ENCODE assay signal across 10 mouse cellular contexts in the genomic region with DNA sequence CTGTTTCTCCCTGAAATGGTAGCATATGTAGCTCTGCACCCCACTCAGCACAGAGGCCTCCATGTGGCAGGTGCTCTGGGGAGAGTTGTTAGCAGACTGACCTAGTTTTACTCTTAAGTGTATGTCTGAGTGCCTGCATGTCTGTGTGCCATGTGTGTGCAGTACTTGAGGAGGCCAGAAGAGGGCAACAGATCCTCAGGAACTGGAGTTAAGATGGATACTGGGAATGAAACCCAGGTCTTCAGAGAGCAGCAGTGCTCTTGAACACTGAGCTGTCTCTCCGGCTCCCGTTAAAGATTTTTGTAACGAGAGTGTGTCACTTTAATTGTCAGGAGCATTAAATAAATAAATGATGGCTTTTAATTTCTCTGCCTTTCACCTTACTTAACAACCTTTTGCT. TPM values are rescaled to one million over a fixed set of nuclear protein-coding genes. Genes with fewer than 3 reads are reported as not detected.
A peak's percentile ranks its signal among the peaks of the same experiment; 100 is the strongest.
DNase-seq lines count a peak whose midpoint lies in the region; ATAC-seq lines count a peak whose summit lies in the region.
"Had no signal": no experiment of that assay in that cellular context is flagged by ENCODE, and none has a peak within 500 bp of the region (broad histone marks: within the 10 kb centered on the region; RNA-seq: fewer than 3 reads in every experiment).

No protein-coding gene starts in this region.

- H3K4me2 ChIP-seq in forebrain, embryonic 14.5 days (ENCODE audit: low read length): no peak overlapping the region
- no peak overlapping the region for H3K4me2 ChIP-seq in forebrain, embryonic 16.5 days (ENCODE audit: low read length)
- no peak overlapping the region for H3K4me2 ChIP-seq in midbrain, embryonic 11.5 days
- no peak overlapping the region for H3K4me2 ChIP-seq in midbrain, embryonic 15.5 days
- H3K4me2 ChIP-seq: embryonic facial prominence, embryonic 15.5 days had no signal

- no peak overlapping the region for H3K4me3 ChIP-seq in forebrain, embryonic 14.5 days (ENCODE audit: low read depth, low read length)
- no peak overlapping the region for H3K4me3 ChIP-seq in forebrain, embryonic 16.5 days (replicated peaks; ENCODE audit: low read length)
- H3K4me3 ChIP-seq in midbrain, embryonic 11.5 days (ENCODE audit: low read depth, low read length): no peak overlapping the region
- no peak overlapping the region for H3K4me3 ChIP-seq in midbrain, embryonic 15.5 days
- H3K4me3 ChIP-seq: embryonic facial prominence, embryonic 15.5 days had no signal

- no peak for ATAC-seq in forebrain, embryonic 14.5 days
- no peak for ATAC-seq in forebrain, embryonic 16.5 days
- no peak for ATAC-seq in midbrain, embryonic 11.5 days (ENCODE audit: low FRiP score)
- ATAC-seq in midbrain, embryonic 15.5 days (replicated peaks): no peak
- ATAC-seq in activated CD4-positive, CD25-positive, alpha-beta regulatory T cell, adult 4 months: no peak

- no peak overlapping the region for H3K9ac ChIP-seq in forebrain, embryonic 14.5 days (ENCODE audit: low read length)
- H3K9ac ChIP-seq in forebrain, embryonic 16.5 days (replicated peaks; ENCODE audit: low read depth, low read length): no peak overlapping the region
- H3K9ac ChIP-seq in midbrain, embryonic 11.5 days (ENCODE audit: low read length): no peak overlapping the region
- no peak overlapping the region for H3K9ac ChIP-seq in midbrain, embryonic 15.5 days
- H3K9ac ChIP-seq: embryonic facial prominence, embryonic 15.5 days had no signal

- no peak overlapping the region for H3K27ac ChIP-seq in forebrain, embryonic 14.5 days (ENCODE audit: low read depth, low read length)
- H3K27ac ChIP-seq in forebrain, embryonic 16.5 days (ENCODE audit: low read length): no peak overlapping the region
- no peak overlapping the region for H3K27ac ChIP-seq in midbrain, embryonic 11.5 days (ENCODE audit: low read depth, low read length)
- no peak overlapping the region for H3K27ac ChIP-seq in midbrain, embryonic 15.5 days
- H3K27ac ChIP-seq: embryonic facial prominence, embryonic 15.5 days had no signal

- peak; percentile 24 for DNase-seq in forebrain, embryonic 14.5 days (ENCODE audit: low spot score)
- DNase-seq in midbrain, embryonic 11.5 days (ENCODE audit: low spot score, missing footprints): peak; percentile 59
- peak; percentile 36 for DNase-seq in embryo, embryonic 9.5 days (ENCODE audit: extremely low spot score)
- peak; percentile 60 for DNase-seq in thymus, postnatal 0 days (ENCODE audit: low spot score)
- DNase-seq in cerebellum, adult 11 months: no peak
- DNase-seq: kidney, adult 18-20 months had no signal

- H3K4me1 ChIP-seq in forebrain, embryonic 14.5 days (ENCODE audit: control insufficient read depth, insufficient read depth, low read length): peaks cover 20% of the 10 kb centered on the region
- peaks cover 22% of the 10 kb centered on the region for H3K4me1 ChIP-seq in forebrain, embryonic 16.5 days (replicated peaks; ENCODE audit: control insufficient read depth, insufficient read depth, low read length)
- peaks cover 7% of the 10 kb centered on the region; the same call in 1 of the 2 replicates for H3K4me1 ChIP-seq in midbrain, embryonic 11.5 days (ENCODE audit: control insufficient read depth, insufficient read depth, low read length)
- H3K4me1 ChIP-seq in midbrain, embryonic 15.5 days: peaks cover 16% of the 10 kb centered on the region

- H3K9me3 ChIP-seq in forebrain, embryonic 14.5 days (replicated peaks; ENCODE audit: control insufficient read depth, low read length): no peaks in the 10 kb centered on the region
- H3K9me3 ChIP-seq in forebrain, embryonic 16.5 days (ENCODE audit: control insufficient read depth, low read length): no peaks in the 10 kb centered on the region
- H3K9me3 ChIP-seq in midbrain, embryonic 11.5 days (ENCODE audit: control insufficient read depth, low read length): peaks cover 2% of the 10 kb centered on the region; the same call in 1 of the 2 replicates
- no peaks in the 10 kb centered on the region for H3K9me3 ChIP-seq in midbrain, embryonic 15.5 days
- H3K9me3 ChIP-seq: embryonic facial prominence, embryonic 15.5 days had no signal

- H3K27me3 ChIP-seq in forebrain, embryonic 14.5 days (replicated peaks; ENCODE audit: control insufficient read depth, insufficient read depth, low read length): no peaks in the 10 kb centered on the region
- no peaks in the 10 kb centered on the region for H3K27me3 ChIP-seq in forebrain, embryonic 16.5 days (replicated peaks; ENCODE audit: control insufficient read depth, insufficient read depth, low read length)
- no peaks in the 10 kb centered on the region for H3K27me3 ChIP-seq in midbrain, embryonic 11.5 days (ENCODE audit: control insufficient read depth, insufficient read depth, low read length)
- H3K27me3 ChIP-seq in midbrain, embryonic 15.5 days (replicated peaks): no peaks in the 10 kb centered on the region
- H3K27me3 ChIP-seq: embryonic facial prominence, embryonic 15.5 days had no signal

- WGBS in forebrain, embryonic 14.5 days: 94% methylated on average over 3 of the region's 3 CpGs
- WGBS in forebrain, embryonic 16.5 days: 92% methylated on average over 3 of the region's 3 CpGs
- WGBS in midbrain, embryonic 11.5 days: 99% methylated on average over 3 of the region's 3 CpGs
- 91% methylated on average over 3 of the region's 3 CpGs for WGBS in midbrain, embryonic 15.5 days

- H3K36me3 ChIP-seq in forebrain, embryonic 14.5 days (ENCODE audit: control insufficient read depth, insufficient read depth, low read length): peaks cover 33% of the 10 kb centered on the region
- H3K36me3 ChIP-seq in forebrain, embryonic 16.5 days (ENCODE audit: control insufficient read depth, insufficient read depth): 0 out of 2 replicates have a peak, but pooled peaks cover 2% of the 10 kb centered on the region
- peaks cover 12% of the 10 kb centered on the region; the same call in 1 of the 2 replicates for H3K36me3 ChIP-seq in midbrain, embryonic 11.5 days (ENCODE audit: control insufficient read depth, insufficient read depth, low read length)
- H3K36me3 ChIP-seq in midbrain, embryonic 15.5 days (replicated peaks): peaks cover 16% of the 10 kb centered on the region

RNA-seq across cellular contexts. Expression of a gene that starts 35.0 kb away (rescaled TPM):
- 16.9 and 23.2 TPM in 2 replicates for polyA plus RNA-seq in forebrain, embryonic 14.5 days (2014; fragmentation: Nextera tagmentation; extraction: Ambion mirVana)
- 30.8 and 32.7 TPM in 2 replicates for polyA plus RNA-seq in forebrain, embryonic 16.5 days (2015; fragmentation: Nextera tagmentation; extraction: Ambion mirVana)
- polyA plus RNA-seq in midbrain, embryonic 11.5 days (2014; fragmentation: Nextera tagmentation; extraction: Ambion mirVana): 25.6 and 25.9 TPM in 2 replicates
- 33.1 and 34.4 TPM in 2 replicates for polyA plus RNA-seq in midbrain, embryonic 15.5 days (2015; fragmentation: Nextera tagmentation; extraction: Ambion mirVana)
- polyA plus RNA-seq in thymus, postnatal 0 days (2015; fragmentation: Nextera tagmentation; extraction: Ambion mirVana): 8.2 and 11.0 TPM in 2 replicates
- 1 to 10 TPM; 2.3 to 2.7 TPM for polyA plus RNA-seq in activated CD4-positive, CD25-positive, alpha-beta regulatory T cell, adult 4 months (2017; shearing (Covaris generic))

RNA-seq across cellular contexts. Expression of a gene that starts 35.1 kb away (rescaled TPM):
- 9.3 and 11.3 TPM in 2 replicates for polyA plus RNA-seq in forebrain, embryonic 14.5 days (2014; fragmentation: Nextera tagmentation; extraction: Ambion mirVana)
- polyA plus RNA-seq in forebrain, embryonic 16.5 days (2015; fragmentation: Nextera tagmentation; extraction: Ambion mirVana): 14.4 and 16.9 TPM in 2 replicates
- polyA plus RNA-seq in midbrain, embryonic 11.5 days (2014; fragmentation: Nextera tagmentation; extraction: Ambion mirVana): 19.6 and 24.7 TPM in 2 replicates
- polyA plus RNA-seq in midbrain, embryonic 15.5 days (2015; fragmentation: Nextera tagmentation; extraction: Ambion mirVana): 9.4 and 11.7 TPM in 2 replicates
- 18.7 and 20.8 TPM in 2 replicates for polyA plus RNA-seq in thymus, postnatal 0 days (2015; fragmentation: Nextera tagmentation; extraction: Ambion mirVana)
- 10 to 100 TPM in 1 of 2 experiments, 1 to 10 TPM in 1; 8.7 to 10.4 TPM for polyA plus RNA-seq in activated CD4-positive, CD25-positive, alpha-beta regulatory T cell, adult 4 months (2017; shearing (Covaris generic))

RNA-seq across cellular contexts. Expression of a gene that starts 43.3 kb away (rescaled TPM):
- 0.19 and 0.30 TPM in 2 replicates for polyA plus RNA-seq in forebrain, embryonic 14.5 days (2014; fragmentation: Nextera tagmentation; extraction: Ambion mirVana)
- polyA plus RNA-seq in forebrain, embryonic 16.5 days (2015; fragmentation: Nextera tagmentation; extraction: Ambion mirVana): 0.15 TPM in 1 of 2 replicates, not detected in the other
- polyA plus RNA-seq in midbrain, embryonic 11.5 days (2014; fragmentation: Nextera tagmentation; extraction: Ambion mirVana): 0.08 TPM in 1 of 2 replicates, not detected in the other
- polyA plus RNA-seq in midbrain, embryonic 15.5 days (2015; fragmentation: Nextera tagmentation; extraction: Ambion mirVana): 0.18 and 0.49 TPM in 2 replicates
- 0.10 TPM in 1 of 2 replicates, not detected in the other for polyA plus RNA-seq in thymus, postnatal 0 days (2015; fragmentation: Nextera tagmentation; extraction: Ambion mirVana)
- polyA plus RNA-seq in activated CD4-positive, CD25-positive, alpha-beta regulatory T cell, adult 4 months (2017; shearing (Covaris generic)): not detected

RNA-seq across cellular contexts. Expression of a gene that starts 50.1 kb away (rescaled TPM):
- polyA plus RNA-seq in forebrain, embryonic 14.5 days (2014; fragmentation: Nextera tagmentation; extraction: Ambion mirVana): 1.4 and 1.6 TPM in 2 replicates
- polyA plus RNA-seq in forebrain, embryonic 16.5 days (2015; fragmentation: Nextera tagmentation; extraction: Ambion mirVana): 1.4 and 1.8 TPM in 2 replicates
- polyA plus RNA-seq in midbrain, embryonic 11.5 days (2014; fragmentation: Nextera tagmentation; extraction: Ambion mirVana): 1.7 and 2.0 TPM in 2 replicates
- 2.7 and 2.8 TPM in 2 replicates for polyA plus RNA-seq in midbrain, embryonic 15.5 days (2015; fragmentation: Nextera tagmentation; extraction: Ambion mirVana)
- polyA plus RNA-seq in thymus, postnatal 0 days (2015; fragmentation: Nextera tagmentation; extraction: Ambion mirVana): 0.20 and 0.33 TPM in 2 replicates
- under 1 TPM; 0.19 to 0.24 TPM for polyA plus RNA-seq in activated CD4-positive, CD25-positive, alpha-beta regulatory T cell, adult 4 months (2017; shearing (Covaris generic))

RNA-seq across cellular contexts. Expression of a gene that starts 56.4 kb away (rescaled TPM):
- polyA plus RNA-seq in forebrain, embryonic 14.5 days (2014; fragmentation: Nextera tagmentation; extraction: Ambion mirVana): not detected in 2 replicates
- polyA plus RNA-seq in forebrain, embryonic 16.5 days (2015; fragmentation: Nextera tagmentation; extraction: Ambion mirVana): not detected in 2 replicates
- polyA plus RNA-seq in midbrain, embryonic 11.5 days (2014; fragmentation: Nextera tagmentation; extraction: Ambion mirVana): not detected in 2 replicates
- polyA plus RNA-seq in midbrain, embryonic 15.5 days (2015; fragmentation: Nextera tagmentation; extraction: Ambion mirVana): not detected in 2 replicates
- polyA plus RNA-seq in thymus, postnatal 0 days (2015; fragmentation: Nextera tagmentation; extraction: Ambion mirVana): 0.23 and 0.28 TPM in 2 replicates
- under 1 TPM in 1 of 2 experiments, not detected in 1; 0.52 TPM for polyA plus RNA-seq in activated CD4-positive, CD25-positive, alpha-beta regulatory T cell, adult 4 months (2017; shearing (Covaris generic))
- polyA plus RNA-seq: embryonic facial prominence, embryonic 15.5 days had no signal
